Mouse (Mus musculus) kidney, embryonic 16.5 days (tissue): ENCODE results near the gene Odf3l2. TPM values are rescaled to one million over a fixed set of nuclear protein-coding genes. Genes with fewer than 3 reads are reported as not detected.

Experiments
- ATAC-seq: fragments of 200-750 bp; cut with Nextera tagmentation; 2 replicates; pipeline ENCODE4 v1.8.0; 2017; ENCODE audit warnings: moderate TSS enrichment; ENCODE audit not compliant: low FRiP score, low TSS enrichment
- H3K27ac ChIP-seq: fragments of 300-500 bp; sonication (generic); 2 replicates; pipeline ENCODE4 v1.5.1; 2014; ENCODE audit warnings: low read length
- H3K27me3 ChIP-seq: fragments of 300-500 bp; sonication (generic); 2 replicates; pipeline ENCODE4 v1.6.1; 2014; ENCODE audit warnings: low read length, control low read depth, mixed read lengths; ENCODE audit not compliant: insufficient read depth
- H3K36me3 ChIP-seq: fragments of 300-500 bp; sonication (generic); 2 replicates; pipeline ENCODE4 v1.6.1; 2014; ENCODE audit warnings: low read length, control low read depth, mixed read lengths; ENCODE audit not compliant: insufficient read depth
- H3K4me1 ChIP-seq: fragments of 300-500 bp; sonication (generic); 2 replicates; pipeline ENCODE4 v1.6.1; 2014; ENCODE audit warnings: low read length, control low read depth, mixed read lengths; ENCODE audit not compliant: insufficient read depth
- H3K4me2 ChIP-seq: fragments of 300-500 bp; sonication (generic); replicated peaks from 2 replicates; pipeline ENCODE4 v1.6.1; 2014; ENCODE audit warnings: low read depth, low read length
- H3K4me3 ChIP-seq: fragments of 300-500 bp; sonication (generic); 2 replicates; pipeline ENCODE4 v1.5.1; 2014; ENCODE audit warnings: mild to moderate bottlenecking, low read length
- H3K9ac ChIP-seq: fragments of 300-500 bp; sonication (generic); replicated peaks from 2 replicates; pipeline ENCODE4 v1.6.1; 2014; ENCODE audit warnings: low read length
- H3K9me3 ChIP-seq: fragments of 300-500 bp; sonication (generic); 2 replicates; pipeline ENCODE4 v1.6.1; 2016; ENCODE audit warnings: low read length, control low read depth
- WGBS: fragments of 180-500 bp; shearing (Covaris S2); extraction: QIAGEN DNeasy Blood & Tissue Kit; methylation state at CpG from one replicate; pipeline ENCODE4 v1.1.7; 2014; 5-methylcytosine and 5-hydroxymethylcytosine counted together
- polyA plus RNA-seq: library from polyadenylated mRNA; unstranded; fragments of >200 nt; fragmentation: Nextera tagmentation; extraction: Ambion mirVana; gene quantifications from 2 replicates; pipeline ENCODE4 v1.2.1, GENCODE M21; 2015

The Odf3l2 gene
- polyA plus RNA-seq, 1 experiment from 2014 or later = not detected

GRCm38 (mm10) chr10:79661861-79662260 is 16.3 kb upstream of the Odf3l2 start:
- Histone ChIP-seq H3K36me3 (no peaks in the 10 kb centered on the region), H3K4me3 (no peak overlapping the region), H3K27me3 (no peaks in the 10 kb centered on the region), H3K9ac (no peak overlapping the region), H3K4me2 (no peak overlapping the region), H3K4me1 (0 out of 2 replicates have a peak, but pooled peaks cover 7% of the 10 kb centered on the region), H3K27ac (no peak overlapping the region), H3K9me3 (no peaks in the 10 kb centered on the region)
- WGBS = 48% methylated on average over 3 of the region's 3 CpGs
- ATAC-seq = no peak

- 70% methylated on average over 2 of the region's 2 CpGs for WGBS
- Histone ChIP-seq H3K9ac (no peak overlapping the region), H3K4me1 (0 out of 2 replicates have a peak, but pooled peaks cover 7% of the 10 kb centered on the region), H3K9me3 (no peaks in the 10 kb centered on the region), H3K4me2 (no peak overlapping the region), H3K27ac (no peak overlapping the region), H3K4me3 (no peak overlapping the region), H3K27me3 (0 out of 2 replicates have a peak, but pooled peaks cover 2% of the 10 kb centered on the region), H3K36me3 (no peaks in the 10 kb centered on the region)
- ATAC-seq = no peak
Observed at GRCm38 (mm10) chr10:79660298-79660697, 14.8 kb upstream of the Odf3l2 start.

DNA sequence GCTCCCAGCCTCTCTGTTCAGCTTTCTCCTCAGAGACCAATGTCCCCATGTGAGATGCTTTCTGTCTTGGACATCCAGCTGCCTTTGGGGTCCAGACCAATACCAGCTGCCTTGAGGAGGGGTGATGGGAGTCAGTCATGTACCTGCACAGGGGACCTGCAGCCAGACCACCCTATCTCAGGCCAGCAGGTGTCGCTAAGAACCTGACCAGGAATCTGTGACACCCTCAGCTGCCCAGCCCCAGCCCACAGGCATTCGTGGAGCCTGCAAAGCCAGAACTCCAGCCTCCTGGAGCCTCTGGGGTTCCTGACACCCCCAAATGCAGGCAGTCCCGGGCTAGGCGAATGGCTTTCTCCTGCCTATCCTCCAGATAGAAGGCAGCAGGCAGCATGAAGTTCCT is 13.3 kb upstream of the Odf3l2 start:
- WGBS = 9% methylated on average over 4 of the region's 4 CpGs
- no peak overlapping the region for H3K27ac ChIP-seq
- H3K9me3 ChIP-seq = no peaks in the 10 kb centered on the region
- no peaks in the 10 kb centered on the region for H3K36me3 ChIP-seq
- no peak overlapping the region for H3K4me2 ChIP-seq
- H3K9ac ChIP-seq = no peak overlapping the region
- no peak overlapping the region for H3K4me3 ChIP-seq
- H3K4me1 ChIP-seq = 0 out of 2 replicates have a peak, but pooled peaks cover 1% of the 10 kb centered on the region
- H3K27me3 ChIP-seq = 0 out of 2 replicates have a peak, but pooled peaks cover 4% of the 10 kb centered on the region
- peak; percentile 17; the same call in 1 of the 2 replicates for ATAC-seq

GRCm38 (mm10) chr10:79654946-79655395 is 9.4 kb upstream of the Odf3l2 start:
- Histone ChIP-seq H3K9ac (no peak overlapping the region), H3K27me3 (0 out of 2 replicates have a peak, but pooled peaks cover 4% of the 10 kb centered on the region), H3K4me1 (no peaks in the 10 kb centered on the region), H3K4me3 (no peak overlapping the region), H3K36me3 (no peaks in the 10 kb centered on the region), H3K27ac (no peak overlapping the region), H3K9me3 (no peaks in the 10 kb centered on the region), H3K4me2 (no peak overlapping the region)
- no peak for ATAC-seq
- WGBS = 42% methylated on average over 1 of the region's 1 CpGs

DNA sequence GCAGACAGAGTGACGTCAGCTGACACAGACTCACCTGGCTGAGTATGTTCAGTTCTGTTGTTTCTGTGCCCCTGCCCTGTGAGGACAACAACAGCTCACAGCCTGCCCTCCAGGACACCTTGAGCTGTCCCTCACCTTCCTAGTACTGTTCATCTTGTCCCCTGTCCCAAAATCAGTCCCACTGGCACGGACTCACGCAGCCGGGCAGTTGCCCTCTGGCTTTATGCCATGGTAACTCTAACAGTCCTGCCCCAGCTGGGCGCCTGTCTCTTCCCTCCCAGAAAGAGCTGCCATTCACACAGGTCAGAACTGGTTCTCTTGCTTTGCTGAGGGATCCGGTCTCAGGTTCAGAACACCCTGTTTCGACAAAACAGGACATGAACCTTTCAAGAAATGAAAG is 7.3 kb upstream of the Odf3l2 start:
- ATAC-seq = no peak
- 78% methylated on average over 7 of the region's 7 CpGs for WGBS
- H3K27me3 ChIP-seq = 0 out of 2 replicates have a peak, but pooled peaks cover 4% of the 10 kb centered on the region
- H3K27ac ChIP-seq = no peak overlapping the region
- no peak overlapping the region for H3K4me2 ChIP-seq
- no peak overlapping the region for H3K4me3 ChIP-seq
- H3K36me3 ChIP-seq = no peaks in the 10 kb centered on the region
- no peaks in the 10 kb centered on the region for H3K4me1 ChIP-seq
- no peaks in the 10 kb centered on the region for H3K9me3 ChIP-seq
- no peak overlapping the region for H3K9ac ChIP-seq

DNA sequence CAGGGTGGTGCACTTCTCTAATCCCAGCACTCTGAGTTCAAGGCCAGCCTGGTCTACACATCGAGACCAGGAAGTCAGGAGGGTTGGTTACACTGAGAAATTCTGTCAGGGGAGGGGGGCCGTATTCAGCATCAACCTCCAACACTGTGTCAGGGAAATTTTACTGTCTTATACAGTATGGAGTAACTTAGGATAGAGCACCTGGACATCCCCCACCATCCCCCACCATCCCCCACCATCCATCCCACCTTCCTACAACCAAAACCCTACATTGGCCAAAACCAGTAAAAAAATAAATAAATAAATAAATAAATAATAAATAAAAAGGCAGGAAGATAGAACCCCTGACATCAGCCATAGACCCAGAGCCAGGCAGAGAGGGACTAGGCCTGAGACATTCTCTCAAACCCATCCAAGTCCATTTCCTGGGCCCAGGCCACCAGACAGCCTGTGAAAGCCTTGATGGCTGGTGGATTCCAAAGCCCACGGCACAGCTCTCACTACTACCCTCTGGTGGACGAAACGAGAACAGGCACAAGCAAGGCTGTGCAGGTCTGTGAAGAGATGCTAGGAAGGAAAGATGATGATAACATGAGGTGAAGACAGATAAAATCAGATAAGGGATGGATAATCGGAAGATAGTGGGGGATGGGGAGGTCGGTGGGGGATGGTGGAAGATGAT is 3.7 kb upstream of the Odf3l2 start:
- no peak overlapping the region for H3K27ac ChIP-seq
- no peaks in the 10 kb centered on the region for H3K4me1 ChIP-seq
- H3K9ac ChIP-seq = no peak overlapping the region
- no peak overlapping the region for H3K4me3 ChIP-seq
- no peak overlapping the region for H3K4me2 ChIP-seq
- H3K27me3 ChIP-seq = no peaks in the 10 kb centered on the region
- H3K9me3 ChIP-seq = no peaks in the 10 kb centered on the region
- 30% methylated on average over 7 of the region's 7 CpGs for WGBS
- ATAC-seq = peak; percentile 43
- H3K36me3 ChIP-seq = no peaks in the 10 kb centered on the region

DNA sequence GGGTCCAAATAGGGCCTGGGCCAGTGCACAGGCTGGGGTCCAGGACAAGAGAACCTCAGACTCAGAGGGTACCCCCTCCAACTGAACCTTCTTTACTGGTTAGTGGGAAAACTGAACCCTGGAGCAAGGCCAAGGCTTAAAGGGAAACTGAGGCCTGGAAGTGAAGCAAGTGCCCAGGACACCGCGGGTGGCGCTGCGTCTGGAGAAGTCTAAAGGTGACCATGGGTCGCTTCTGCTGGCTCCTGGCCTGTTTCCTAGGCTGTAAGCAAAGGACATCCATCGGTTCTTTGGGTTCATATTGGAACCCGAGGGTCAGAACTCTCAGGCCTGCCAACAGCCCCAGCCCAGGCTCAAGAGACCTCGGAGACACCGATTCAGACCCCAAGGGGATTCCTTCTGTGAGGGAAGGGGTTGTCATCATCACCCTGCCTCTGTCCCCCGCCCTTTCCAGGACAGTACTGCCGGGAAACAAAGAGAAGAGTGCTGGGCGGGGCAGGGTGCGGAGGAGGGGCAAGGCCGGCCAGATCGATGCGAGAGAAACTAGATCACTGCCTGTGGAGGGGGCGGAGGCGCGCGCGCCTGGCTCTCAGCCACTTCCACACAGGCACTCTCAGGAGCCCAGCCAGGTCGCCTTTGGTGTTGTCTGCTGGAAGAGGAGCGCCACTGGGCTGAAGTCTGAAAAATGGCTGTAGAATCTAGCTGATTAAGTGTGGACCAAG is 6.9 kb downstream of the Odf3l2 start:
- peak; percentile 63; the same call in 1 of the 2 replicates for ATAC-seq
- Histone ChIP-seq H3K9me3 (no peaks in the 10 kb centered on the region), H3K27ac (no peak overlapping the region), H3K9ac (peak overlapping the region; percentile 81), H3K36me3 (no peaks in the 10 kb centered on the region), H3K4me2 (peak overlapping the region; percentile 84), H3K4me1 (peaks cover 15% of the 10 kb centered on the region), H3K4me3 (peak overlapping the region; percentile 58), H3K27me3 (peaks cover 4% of the 10 kb centered on the region)
- WGBS = 7% methylated on average over 23 of the region's 23 CpGs

- peak within 1 kb of the TSS; percentile 58 for H3K4me3 ChIP-seq
- H3K27ac ChIP-seq = no peak within 1 kb of the TSS
- peak; percentile 76 for ATAC-seq
- peaks cover 4% of the 10 kb centered on the region for H3K27me3 ChIP-seq
- under 1% methylated on average over 101 of the region's 116 CpGs for WGBS
- H3K4me2 ChIP-seq = peak within 1 kb of the TSS; percentile 84
- peak within 1 kb of the TSS; percentile 81 for H3K9ac ChIP-seq
- no peaks in the 10 kb centered on the region for H3K36me3 ChIP-seq
- H3K4me1 ChIP-seq = peaks cover 15% of the 10 kb centered on the region
- H3K9me3 ChIP-seq = no peaks in the 10 kb centered on the region
Observed at GRCm38 (mm10) chr10:79637128-79638110, 8.1 kb downstream of the Odf3l2 start, which contains the start of gene Shc2. Shc2 (minus strand) TSS chr10:79637918.

GRCm38 (mm10) chr10:79636287-79636686 is 9.3 kb downstream of the Odf3l2 start:
- Histone ChIP-seq H3K4me1 (peaks cover 15% of the 10 kb centered on the region), H3K27ac (no peak overlapping the region), H3K36me3 (no peaks in the 10 kb centered on the region), H3K9me3 (no peaks in the 10 kb centered on the region), H3K27me3 (peaks cover 4% of the 10 kb centered on the region), H3K4me3 (no peak overlapping the region), H3K9ac (no peak overlapping the region), H3K4me2 (no peak overlapping the region)
- 88% methylated on average over 8 of the region's 8 CpGs for WGBS
- ATAC-seq = no peak
